Mouse (Mus musculus): Measurements from ENCODE around the gene Sox6. TPM values are rescaled to one million over a fixed set of nuclear protein-coding genes. Genes with fewer than 3 reads are reported as not detected.

Gene Sox6
- total RNA-seq, 2 experiments from 2014 or later: 38.8 to 39.1 TPM

DNA sequence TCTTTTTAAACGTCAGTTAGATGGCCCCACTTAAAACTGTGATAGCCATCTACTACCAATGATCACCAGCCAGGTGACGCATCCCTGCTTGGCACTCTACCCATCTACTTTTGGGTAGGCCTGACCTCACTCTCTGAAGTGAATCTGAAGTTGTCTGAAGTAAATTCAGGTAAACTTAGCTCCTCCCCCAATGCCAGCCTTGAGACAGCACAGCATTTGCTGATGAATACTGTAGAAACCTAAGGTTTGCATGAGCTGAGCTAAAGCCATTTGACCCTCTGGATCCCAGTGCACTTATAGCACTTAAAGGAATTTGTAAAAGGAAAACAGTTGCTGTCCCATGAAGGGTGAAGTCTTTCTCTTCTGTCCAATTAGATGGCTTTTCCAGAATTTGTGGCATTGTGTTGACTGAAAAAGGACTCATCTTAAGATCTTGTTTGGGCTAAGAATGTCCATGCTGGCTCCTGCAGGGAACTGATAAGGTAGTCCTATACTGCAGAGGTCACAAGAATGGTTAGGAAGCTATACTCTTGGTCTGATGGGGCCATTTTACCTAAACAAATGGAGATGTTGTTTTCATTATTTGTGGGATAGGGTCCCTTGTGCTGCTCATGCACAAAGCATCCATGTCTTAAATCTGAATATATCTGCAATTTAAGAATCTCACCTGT, 50.4 kb downstream of the Sox6 start:
- DNase-seq (ENCODE audit: low spot score in 2 of 2): no peak

DNA sequence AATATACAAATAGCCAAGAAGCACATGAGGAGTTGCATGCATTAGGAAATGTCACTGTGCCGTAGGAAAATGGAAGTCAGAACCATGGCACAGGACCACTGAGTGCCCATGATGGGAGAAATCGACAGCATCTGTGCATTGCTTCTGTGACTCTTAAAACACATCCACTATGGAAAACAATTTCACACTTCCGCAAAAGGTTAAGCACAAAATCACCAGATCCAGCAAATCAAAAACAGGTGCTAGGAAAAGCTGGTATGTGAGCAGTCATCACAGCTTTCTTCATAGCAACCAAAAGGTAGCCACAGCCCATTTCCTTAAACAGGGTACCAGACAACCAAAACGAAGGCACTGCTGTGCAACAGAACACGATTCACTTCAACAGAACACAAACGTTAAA, 52.9 kb downstream of the Sox6 start:
- DNase-seq (ENCODE audit: low spot score in 2 of 2): no peak

- DNase-seq (ENCODE audit: low spot score in 2 of 2): no peak
Measured at GRCm38 (mm10) chr7:115984076-115984475, 54.5 kb downstream of the Sox6 start.

DNA sequence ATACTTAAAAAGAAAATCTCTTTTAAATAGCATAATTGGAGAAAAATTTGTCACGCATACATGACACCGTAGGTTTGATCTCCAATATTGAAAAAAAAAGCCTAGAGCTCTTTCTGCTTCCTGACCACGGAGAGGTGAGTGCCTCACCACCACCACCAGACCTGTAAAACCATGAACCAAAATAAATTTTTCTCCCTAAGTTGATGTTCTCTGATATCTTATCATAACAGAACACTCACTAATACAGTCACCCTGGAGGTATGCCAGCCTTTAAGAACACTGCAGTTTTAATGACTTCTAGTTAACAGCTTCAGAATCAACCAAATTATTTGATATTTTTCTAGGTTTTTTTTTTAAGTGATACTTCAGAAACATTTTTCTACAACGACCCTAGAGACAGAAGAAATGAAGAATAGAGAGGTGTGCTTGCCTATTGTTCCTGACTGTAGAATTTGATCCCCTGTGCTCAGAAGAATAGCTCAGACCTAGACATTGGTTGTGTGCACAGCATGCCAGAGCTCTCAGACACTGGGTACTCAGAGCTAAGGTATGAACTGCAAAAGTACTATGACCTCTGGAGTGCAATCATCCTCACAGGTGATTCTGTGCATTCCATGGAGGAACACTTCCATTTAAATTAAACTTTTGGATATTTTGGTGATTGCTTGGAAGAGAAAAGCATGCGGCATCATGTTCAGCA, 58.6 kb downstream of the Sox6 start:
- no peak for DNase-seq (ENCODE audit: low spot score in 2 of 2)

- no peak for DNase-seq (ENCODE audit: low spot score in 2 of 2)
Measured at GRCm38 (mm10) chr7:115974518-115974917, 64.1 kb downstream of the Sox6 start.

DNA sequence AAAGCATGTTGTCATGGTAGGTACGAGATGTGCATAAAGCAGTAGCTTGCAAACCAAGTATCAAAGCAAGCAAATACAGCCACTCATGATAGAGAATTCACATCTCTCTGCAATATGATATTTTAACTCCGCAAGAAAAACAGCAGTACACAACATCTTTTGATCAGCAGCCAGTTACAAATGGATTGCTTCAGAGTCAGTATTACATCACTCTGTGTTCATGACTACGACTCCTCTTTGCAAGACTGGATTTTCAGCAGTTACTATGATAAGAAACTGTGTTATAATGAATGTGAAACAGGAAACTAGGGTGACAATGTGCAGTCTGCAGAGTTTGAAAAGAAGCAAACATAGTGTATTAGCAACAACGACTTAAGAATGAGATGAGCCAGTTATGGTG, 71.4 kb downstream of the Sox6 start:
- DNase-seq (ENCODE audit: low spot score in 2 of 2): no peak

DNA sequence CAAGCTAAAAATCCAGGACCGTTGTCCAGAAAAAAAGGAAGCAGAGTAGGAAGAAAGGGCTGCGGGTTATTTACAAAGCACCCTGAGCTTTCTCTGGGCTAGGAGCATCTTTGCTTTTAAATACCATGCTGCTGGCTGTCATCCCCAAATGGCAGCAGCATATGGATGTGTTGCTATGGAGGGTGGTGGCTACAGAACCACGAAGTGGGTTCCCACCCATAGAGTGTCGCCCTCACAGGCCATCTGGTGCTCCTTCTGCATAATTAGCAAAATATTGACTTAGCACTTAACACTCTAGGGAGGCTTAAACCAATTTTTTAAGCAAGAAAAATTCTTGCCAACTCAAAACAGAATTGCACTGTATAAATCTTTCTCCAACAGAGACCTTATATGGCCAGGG, 72.4 kb downstream of the Sox6 start:
- peak; percentile 16 to 67 for DNase-seq (ENCODE audit: low spot score in 2 of 2)

- DNase-seq (ENCODE audit: low spot score in 2 of 2): no peak
Measured at GRCm38 (mm10) chr7:115953046-115953445, 85.5 kb downstream of the Sox6 start.

GRCm38 (mm10) chr7:115952235-115952634, 86.4 kb downstream of the Sox6 start:
- DNase-seq (ENCODE audit: low spot score in 2 of 2): no peak

DNA sequence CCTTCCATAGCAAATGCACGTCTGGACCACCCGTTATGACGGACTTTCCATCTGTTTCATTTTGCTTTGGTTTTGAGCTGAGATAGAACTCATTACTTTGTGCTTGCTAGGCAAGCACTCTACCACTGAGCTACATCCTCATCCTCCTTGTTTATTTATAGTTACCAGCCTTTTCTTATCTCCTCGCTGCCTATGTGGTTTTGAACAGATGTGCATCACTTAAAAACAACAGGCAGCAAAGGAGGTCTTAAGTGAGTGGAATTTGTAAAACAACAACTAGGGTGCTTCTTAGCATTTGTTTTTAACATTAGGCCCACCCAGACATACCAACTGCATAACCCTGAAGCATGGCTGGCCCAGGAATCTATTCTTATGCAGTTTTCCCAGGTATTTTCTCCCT, 86.9 kb downstream of the Sox6 start:
- DNase-seq (ENCODE audit: low spot score in 2 of 2): no peak

GRCm38 (mm10) chr7:115947916-115948315, 90.7 kb downstream of the Sox6 start:
- no peak for DNase-seq (ENCODE audit: low spot score in 2 of 2)

DNA sequence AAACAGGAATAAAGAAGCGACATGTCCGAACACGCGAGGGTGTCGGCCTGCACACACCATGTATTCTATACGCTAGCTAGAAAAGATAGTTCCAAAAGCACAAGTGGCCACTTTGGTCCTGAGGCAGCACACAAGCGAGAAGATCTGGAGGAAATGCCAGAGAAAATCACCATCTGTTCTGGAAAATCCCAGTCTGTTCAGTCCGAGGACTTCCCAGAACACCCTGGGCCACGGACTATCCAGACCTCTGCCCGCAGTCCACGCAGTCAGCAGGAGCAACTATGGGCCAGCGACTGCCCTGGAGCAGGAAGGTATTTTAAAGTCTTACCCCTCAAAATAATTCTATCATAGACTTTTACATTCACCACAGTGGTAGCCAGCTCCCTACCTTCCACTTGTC, 92.0 kb downstream of the Sox6 start:
- DNase-seq (ENCODE audit: low spot score in 2 of 2): no peak

- no peak for DNase-seq (ENCODE audit: low spot score in 2 of 2)
Measured at GRCm38 (mm10) chr7:115945516-115945915, 93.1 kb downstream of the Sox6 start.

- no peak for DNase-seq (ENCODE audit: low spot score in 2 of 2)
Measured at GRCm38 (mm10) chr7:115944250-115944649, 94.3 kb downstream of the Sox6 start.

DNA sequence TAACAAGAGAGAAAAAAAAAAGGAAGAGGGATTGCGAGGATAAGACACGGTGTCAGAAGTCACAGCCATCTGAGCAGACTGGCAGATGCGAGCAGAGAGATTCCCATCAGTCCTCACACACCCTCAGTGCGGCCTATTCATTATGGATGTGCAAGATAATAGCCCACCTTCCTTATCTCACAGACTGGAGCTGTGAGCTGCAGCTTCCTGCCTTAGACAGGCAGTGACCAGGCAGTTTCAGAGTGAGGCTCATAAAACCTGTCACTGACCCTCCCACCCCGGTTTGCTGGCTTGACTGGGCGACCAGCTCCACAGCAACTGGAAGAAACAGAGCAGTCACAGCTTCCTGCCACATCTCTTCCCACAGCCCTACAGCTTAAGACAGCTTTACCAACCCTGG, 96.8 kb downstream of the Sox6 start:
- DNase-seq (ENCODE audit: low spot score in 2 of 2): no peak

DNA sequence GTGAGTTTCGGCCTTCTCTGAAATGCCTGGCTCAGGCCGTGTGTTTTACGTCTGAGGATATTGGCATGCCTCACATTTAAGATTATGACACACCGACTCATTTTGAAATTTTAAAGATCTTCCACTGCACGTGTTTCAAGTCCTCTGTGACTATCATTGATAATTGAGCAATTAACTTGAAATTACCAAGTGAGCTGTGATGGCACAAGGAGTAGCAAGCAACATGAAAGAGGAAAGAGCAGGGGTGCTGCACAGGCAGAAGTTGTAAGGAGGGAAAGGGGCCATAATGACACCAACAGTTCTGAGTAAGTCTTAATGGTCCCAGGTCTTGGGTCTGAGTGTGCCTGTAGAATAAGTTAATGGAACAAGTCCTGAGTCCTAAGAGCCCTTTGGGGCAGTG, 99.3 kb downstream of the Sox6 start:
- no peak for DNase-seq (ENCODE audit: low spot score in 2 of 2)

DNA sequence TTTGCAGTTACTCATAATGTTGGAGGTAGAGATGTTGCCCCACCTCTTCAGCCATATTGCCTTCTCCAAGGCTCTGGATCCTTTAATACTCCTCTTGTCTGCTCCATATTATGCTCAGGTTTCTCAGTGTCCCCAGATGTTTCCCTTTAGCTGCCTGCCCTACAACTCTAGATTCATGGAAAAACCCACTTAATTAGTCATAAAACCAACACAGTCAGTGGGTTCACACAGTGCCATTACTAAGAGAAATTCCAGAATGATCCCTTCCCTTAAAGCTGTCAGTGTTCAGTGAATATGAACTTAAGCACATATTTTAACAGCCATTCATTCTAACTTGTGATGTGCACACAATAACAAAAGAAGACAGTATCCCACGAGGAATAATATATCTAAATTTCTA, 101.7 kb downstream of the Sox6 start:
- no peak for DNase-seq (ENCODE audit: low spot score in 2 of 2)

- DNase-seq (ENCODE audit: low spot score in 2 of 2): no peak
Measured at GRCm38 (mm10) chr7:115915338-115915737, 123.3 kb downstream of the Sox6 start.

- DNase-seq (ENCODE audit: low spot score in 2 of 2): no peak
Measured at GRCm38 (mm10) chr7:115910313-115910712, 128.3 kb downstream of the Sox6 start.

DNA sequence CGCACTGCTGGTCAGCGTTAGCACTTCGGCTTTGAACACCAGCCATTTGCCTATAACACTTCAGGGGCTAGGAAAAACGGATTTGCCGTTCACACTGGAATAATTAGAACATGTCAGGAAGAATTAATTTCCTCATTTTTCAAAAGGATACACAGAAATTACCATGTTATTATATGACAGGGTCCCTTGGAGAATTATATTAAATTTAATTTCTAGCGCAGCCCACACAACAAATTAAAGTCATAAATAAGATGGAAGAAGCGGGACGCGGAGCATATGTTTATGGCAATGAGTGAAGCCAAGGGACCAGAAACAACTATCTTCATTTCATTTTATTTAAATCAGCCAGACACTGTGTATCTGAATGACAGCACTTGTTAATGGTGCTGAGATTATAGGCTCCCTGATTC, 133.8 kb downstream of the Sox6 start:
- DNase-seq (ENCODE audit: low spot score in 2 of 2): no peak

- DNase-seq (ENCODE audit: low spot score in 2 of 2): no peak
Measured at GRCm38 (mm10) chr7:115903931-115904797, 134.4 kb downstream of the Sox6 start.

GRCm38 (mm10) chr7:115903368-115903767, 135.2 kb downstream of the Sox6 start:
- no peak for DNase-seq (ENCODE audit: low spot score in 2 of 2)
